Mouse (Mus musculus): ENCODE data around the gene Cfap299. TPM values are rescaled to one million over a fixed set of nuclear protein-coding genes. Genes with fewer than 3 reads are reported as not detected.
"Not testable (repeated sequence)": the region's sequence is repeated elsewhere in the genome, so short reads cannot be mapped to it uniquely, and the experiment has no call there.

The Cfap299 gene
- polyA plus RNA-seq, 1 experiment, result not detected

GRCm38 (mm10) chr5:98306528-98306927 is 22.6 kb upstream of the Cfap299 start:
- no peak for TF ChIP-seq GATA1 (IDR thresholded peaks at IDR 0.05; ENCODE audit: low read length)
- TF ChIP-seq TAL1 (IDR thresholded peaks at IDR 0.05; ENCODE audit: low read length), result no peak
- Histone ChIP-seq H3K4me3 (replicated peaks) (no peak overlapping the region), H3K36me3 (ENCODE audit: control insufficient read depth) (no peaks in the 10 kb centered on the region), H3K9me3 (ENCODE audit: control insufficient read depth, low read length) (peaks cover 5% of the 10 kb centered on the region; the same call in 1 of the 2 replicates), H3K27me3 (ENCODE audit: control insufficient read depth) (no peaks in the 10 kb centered on the region), H3K4me1 (ENCODE audit: control insufficient read depth) (no peaks in the 10 kb centered on the region)

- TF ChIP-seq GATA1 (IDR thresholded peaks at IDR 0.05; ENCODE audit: low read length) (no peak), TAL1 (IDR thresholded peaks at IDR 0.05; ENCODE audit: low read length) (no peak)
- Histone ChIP-seq H3K4me3 (replicated peaks) (no peak overlapping the region), H3K4me1 (ENCODE audit: control insufficient read depth) (peaks cover 5% of the 10 kb centered on the region), H3K36me3 (ENCODE audit: control insufficient read depth) (no peaks in the 10 kb centered on the region), H3K27me3 (ENCODE audit: control insufficient read depth) (no peaks in the 10 kb centered on the region), H3K9me3 (ENCODE audit: control insufficient read depth, low read length) (no peaks in the 10 kb centered on the region)
Observed at GRCm38 (mm10) chr5:98326625-98327024, 2.5 kb upstream of the Cfap299 start.

GRCm38 (mm10) chr5:98343751-98344150 is 14.6 kb downstream of the Cfap299 start:
- H3K4me1 ChIP-seq (ENCODE audit: control insufficient read depth); H3K36me3 ChIP-seq (ENCODE audit: control insufficient read depth); H3K9me3 ChIP-seq (ENCODE audit: control insufficient read depth, low read length); H3K4me3 ChIP-seq (replicated peaks); H3K27me3 ChIP-seq (ENCODE audit: control insufficient read depth): not testable (repeated sequence)

GRCm38 (mm10) chr5:98344581-98344980 is 15.5 kb downstream of the Cfap299 start:
- Histone ChIP-seq H3K4me3 (replicated peaks) (no peak overlapping the region), H3K27me3 (ENCODE audit: control insufficient read depth) (no peaks in the 10 kb centered on the region), H3K4me1 (ENCODE audit: control insufficient read depth) (no peaks in the 10 kb centered on the region), H3K36me3 (ENCODE audit: control insufficient read depth) (no peaks in the 10 kb centered on the region), H3K9me3 (ENCODE audit: control insufficient read depth, low read length) (no peaks in the 10 kb centered on the region)
- TF ChIP-seq GATA1 (IDR thresholded peaks at IDR 0.05; ENCODE audit: low read length), result no peak
- no peak for TF ChIP-seq TAL1 (IDR thresholded peaks at IDR 0.05; ENCODE audit: low read length)

- Histone ChIP-seq H3K36me3 (ENCODE audit: control insufficient read depth) (no peaks in the 10 kb centered on the region), H3K9me3 (ENCODE audit: control insufficient read depth, low read length) (no peaks in the 10 kb centered on the region), H3K4me1 (ENCODE audit: control insufficient read depth) (no peaks in the 10 kb centered on the region), H3K27me3 (ENCODE audit: control insufficient read depth) (no peaks in the 10 kb centered on the region), H3K4me3 (replicated peaks) (no peak overlapping the region)
- TF ChIP-seq TAL1 (IDR thresholded peaks at IDR 0.05; ENCODE audit: low read length) (no peak), GATA1 (IDR thresholded peaks at IDR 0.05; ENCODE audit: low read length) (no peak)
Observed at GRCm38 (mm10) chr5:98346067-98346466, 17.0 kb downstream of the Cfap299 start.

- H3K4me3 ChIP-seq (replicated peaks), result no peak overlapping the region
- TF ChIP-seq GATA1 (IDR thresholded peaks at IDR 0.05; ENCODE audit: low read length) (no peak), TAL1 (IDR thresholded peaks at IDR 0.05; ENCODE audit: low read length) (no peak)
- no peaks in the 10 kb centered on the region for H3K9me3 ChIP-seq (ENCODE audit: control insufficient read depth, low read length)
- H3K27me3 ChIP-seq (ENCODE audit: control insufficient read depth), result no peaks in the 10 kb centered on the region
- no peaks in the 10 kb centered on the region for H3K4me1 ChIP-seq (ENCODE audit: control insufficient read depth)
- no peaks in the 10 kb centered on the region for H3K36me3 ChIP-seq (ENCODE audit: control insufficient read depth)
Observed at GRCm38 (mm10) chr5:98348605-98349004, 19.5 kb downstream of the Cfap299 start.

GRCm38 (mm10) chr5:98359912-98360311 is 30.8 kb downstream of the Cfap299 start:
- H3K9me3 ChIP-seq (ENCODE audit: control insufficient read depth, low read length), result peaks cover 2% of the 10 kb centered on the region; the same call in 1 of the 2 replicates
- no peak for TF ChIP-seq TAL1 (IDR thresholded peaks at IDR 0.05; ENCODE audit: low read length)
- TF ChIP-seq GATA1 (IDR thresholded peaks at IDR 0.05; ENCODE audit: low read length), result no peak
- H3K36me3 ChIP-seq (ENCODE audit: control insufficient read depth), result no peaks in the 10 kb centered on the region
- H3K4me1 ChIP-seq (ENCODE audit: control insufficient read depth), result no peaks in the 10 kb centered on the region
- H3K27me3 ChIP-seq (ENCODE audit: control insufficient read depth), result no peaks in the 10 kb centered on the region
- no peak overlapping the region for H3K4me3 ChIP-seq (replicated peaks)

- peaks cover 6% of the 10 kb centered on the region; the same call in 1 of the 2 replicates for H3K9me3 ChIP-seq (ENCODE audit: control insufficient read depth, low read length)
- H3K36me3 ChIP-seq (ENCODE audit: control insufficient read depth), result no peaks in the 10 kb centered on the region
- no peaks in the 10 kb centered on the region for H3K27me3 ChIP-seq (ENCODE audit: control insufficient read depth)
- TF ChIP-seq GATA1 (IDR thresholded peaks at IDR 0.05; ENCODE audit: low read length), result no peak
- no peak for TF ChIP-seq TAL1 (IDR thresholded peaks at IDR 0.05; ENCODE audit: low read length)
- H3K4me1 ChIP-seq (ENCODE audit: control insufficient read depth), result no peaks in the 10 kb centered on the region
- no peak overlapping the region for H3K4me3 ChIP-seq (replicated peaks)
Observed at GRCm38 (mm10) chr5:98360792-98361419, 31.8 kb downstream of the Cfap299 start.

- Histone ChIP-seq H3K36me3 (ENCODE audit: control insufficient read depth) (no peaks in the 10 kb centered on the region), H3K27me3 (ENCODE audit: control insufficient read depth) (no peaks in the 10 kb centered on the region), H3K4me3 (replicated peaks) (no peak overlapping the region), H3K9me3 (ENCODE audit: control insufficient read depth, low read length) (peaks cover 6% of the 10 kb centered on the region; the same call in 1 of the 2 replicates), H3K4me1 (ENCODE audit: control insufficient read depth) (no peaks in the 10 kb centered on the region)
- TF ChIP-seq GATA1 (IDR thresholded peaks at IDR 0.05; ENCODE audit: low read length), result no peak
- no peak for TF ChIP-seq TAL1 (IDR thresholded peaks at IDR 0.05; ENCODE audit: low read length)
Observed at GRCm38 (mm10) chr5:98363428-98363827, 34.3 kb downstream of the Cfap299 start.

GRCm38 (mm10) chr5:98365340-98365739 is 36.2 kb downstream of the Cfap299 start:
- Histone ChIP-seq H3K9me3 (ENCODE audit: control insufficient read depth, low read length) (peaks cover 8% of the 10 kb centered on the region; the same call in 1 of the 2 replicates), H3K36me3 (ENCODE audit: control insufficient read depth) (no peaks in the 10 kb centered on the region), H3K27me3 (ENCODE audit: control insufficient read depth) (no peaks in the 10 kb centered on the region), H3K4me1 (ENCODE audit: control insufficient read depth) (no peaks in the 10 kb centered on the region), H3K4me3 (replicated peaks) (no peak overlapping the region)
- no peak for TF ChIP-seq TAL1 (IDR thresholded peaks at IDR 0.05; ENCODE audit: low read length)
- TF ChIP-seq GATA1 (IDR thresholded peaks at IDR 0.05; ENCODE audit: low read length), result no peak
